Mouse (Mus musculus): Measurements from ENCODE around the gene Frmd4a. TPM values are rescaled to one million over a fixed set of nuclear protein-coding genes. Genes with fewer than 3 reads are reported as not detected.
"Not testable (repeated sequence)": the region's sequence is repeated elsewhere in the genome, so short reads cannot be mapped to it uniquely, and the experiment has no call there.

Gene Frmd4a
- total RNA-seq, 1 experiment = 9.3 TPM

DNA sequence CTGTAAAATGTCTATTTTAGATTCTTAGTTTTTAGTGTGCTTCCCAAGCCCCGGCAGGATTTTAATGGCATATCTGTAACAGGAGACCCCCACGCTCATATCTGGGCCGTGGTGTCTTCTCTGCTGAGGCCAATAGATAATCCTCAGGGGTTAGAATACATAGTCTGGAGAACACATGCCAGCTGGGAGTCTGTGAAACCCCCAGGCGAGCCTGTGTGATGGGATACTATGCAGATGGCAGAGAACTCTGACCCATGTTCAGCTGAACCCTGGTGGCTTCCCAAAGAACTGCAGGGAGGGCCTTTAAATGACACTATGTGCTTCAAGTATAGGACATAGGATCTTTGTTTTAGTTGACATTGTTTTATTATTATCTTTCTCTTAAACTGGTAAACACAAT lies 235.8 kb downstream of the Frmd4a start:
- H3K9ac ChIP-seq (ENCODE audit: insufficient read depth, low read depth, low read length, poor library complexity, severe bottlenecking) = no peak overlapping the region
- no peaks in the 10 kb centered on the region for H3K9me3 ChIP-seq (ENCODE audit: control insufficient read depth, insufficient read depth, low read depth, low read length)
- in situ Hi-C loops (cut with MboI; ENCODE audit: low sequenced_read_pairs in 2 of 2, unreplicated experiment in 2 of 2) = no loop called here
- no peak overlapping the region for H3K27ac ChIP-seq (ENCODE audit: insufficient read depth, low read depth, low read length, poor library complexity, severe bottlenecking)
- no peak overlapping the region for H3K4me3 ChIP-seq (ENCODE audit: insufficient read depth in 1 of 2, low read depth in 1 of 2, low read length in 2 of 2, poor library complexity in 1 of 2, severe bottlenecking in 1 of 2)
- H3K36me3 ChIP-seq (ENCODE audit: control insufficient read depth, insufficient read depth, low read length, poor library complexity, severe bottlenecking) = no peaks in the 10 kb centered on the region
- H3K4me1 ChIP-seq (ENCODE audit: control insufficient read depth in 2 of 2, insufficient read depth in 2 of 2, low read length in 2 of 2, poor library complexity in 1 of 2) = no peaks in the 10 kb centered on the region
- peak; percentile 12 for DNase-seq (ENCODE audit: low read depth, low spot score)
- TF ChIP-seq HCFC1 (IDR thresholded peaks at IDR 0.05; ENCODE audit: borderline replicate concordance, insufficient read depth, low read length) = no peak
- no peak for TF ChIP-seq MAFK (IDR thresholded peaks at IDR 0.05; ENCODE audit: insufficient read depth, low read depth, low read length)
- 0 out of 2 replicates have a peak, but pooled peaks have one; percentile 11 for TF ChIP-seq ZC3H11A (IDR thresholded peaks at IDR 0.05; ENCODE audit: borderline replicate concordance, low read depth, low read length)
- no peak for TF ChIP-seq ZNF384 (IDR thresholded peaks at IDR 0.05; ENCODE audit: low read depth, low read length)

- Histone ChIP-seq H3K9ac (ENCODE audit: insufficient read depth, low read depth, low read length, poor library complexity, severe bottlenecking) (no peak overlapping the region), H3K36me3 (ENCODE audit: control insufficient read depth, insufficient read depth, low read length, poor library complexity, severe bottlenecking) (no peaks in the 10 kb centered on the region), H3K4me3 (ENCODE audit: insufficient read depth in 1 of 2, low read depth in 1 of 2, low read length in 2 of 2, poor library complexity in 1 of 2, severe bottlenecking in 1 of 2) (no peak overlapping the region), H3K27ac (ENCODE audit: insufficient read depth, low read depth, low read length, poor library complexity, severe bottlenecking) (no peak overlapping the region), H3K9me3 (ENCODE audit: control insufficient read depth, insufficient read depth, low read depth, low read length) (no peaks in the 10 kb centered on the region), H3K4me1 (ENCODE audit: control insufficient read depth in 2 of 2, insufficient read depth in 2 of 2, low read length in 2 of 2, poor library complexity in 1 of 2) (no peaks in the 10 kb centered on the region)
- in situ Hi-C loops (cut with MboI; ENCODE audit: low sequenced_read_pairs in 2 of 2, unreplicated experiment in 2 of 2) = no loop called here
- no peak for DNase-seq (ENCODE audit: low read depth, low spot score)
- TF ChIP-seq CHD2 (IDR thresholded peaks at IDR 0.05; ENCODE audit: low read depth, low read length) = no peak
- no peak for TF ChIP-seq MAFK (IDR thresholded peaks at IDR 0.05; ENCODE audit: insufficient read depth, low read depth, low read length)
- TF ChIP-seq HCFC1 (IDR thresholded peaks at IDR 0.05; ENCODE audit: borderline replicate concordance, insufficient read depth, low read length) = no peak
- no peak for TF ChIP-seq ZNF384 (IDR thresholded peaks at IDR 0.05; ENCODE audit: low read depth, low read length)
- TF ChIP-seq ZC3H11A (IDR thresholded peaks at IDR 0.05; ENCODE audit: borderline replicate concordance, low read depth, low read length) = no peak
These were observed 236.6 kb downstream of the Frmd4a start for GRCm38 (mm10) chr2:4254083-4254482.

- Histone ChIP-seq H3K9me3 (ENCODE audit: control insufficient read depth, insufficient read depth, low read depth, low read length) (no peaks in the 10 kb centered on the region), H3K9ac (ENCODE audit: insufficient read depth, low read depth, low read length, poor library complexity, severe bottlenecking) (no peak overlapping the region), H3K36me3 (ENCODE audit: control insufficient read depth, insufficient read depth, low read length, poor library complexity, severe bottlenecking) (no peaks in the 10 kb centered on the region), H3K4me3 (ENCODE audit: insufficient read depth in 1 of 2, low read depth in 1 of 2, low read length in 2 of 2, poor library complexity in 1 of 2, severe bottlenecking in 1 of 2) (no peak overlapping the region), H3K27ac (ENCODE audit: insufficient read depth, low read depth, low read length, poor library complexity, severe bottlenecking) (no peak overlapping the region), H3K4me1 (ENCODE audit: control insufficient read depth in 2 of 2, insufficient read depth in 2 of 2, low read length in 2 of 2, poor library complexity in 1 of 2) (no peaks in the 10 kb centered on the region)
- in situ Hi-C loops (cut with MboI; ENCODE audit: low sequenced_read_pairs in 2 of 2, unreplicated experiment in 2 of 2) = no loop called here
- no peak for TF ChIP-seq MAFK (IDR thresholded peaks at IDR 0.05; ENCODE audit: insufficient read depth, low read depth, low read length)
- TF ChIP-seq ZNF384 (IDR thresholded peaks at IDR 0.05; ENCODE audit: low read depth, low read length) = no peak
- no peak for TF ChIP-seq ZC3H11A (IDR thresholded peaks at IDR 0.05; ENCODE audit: borderline replicate concordance, low read depth, low read length)
- no peak for TF ChIP-seq HCFC1 (IDR thresholded peaks at IDR 0.05; ENCODE audit: borderline replicate concordance, insufficient read depth, low read length)
- TF ChIP-seq CHD2 (IDR thresholded peaks at IDR 0.05; ENCODE audit: low read depth, low read length) = no peak
- DNase-seq (ENCODE audit: low read depth, low spot score) = no peak
These were observed 238.7 kb downstream of the Frmd4a start for GRCm38 (mm10) chr2:4256242-4256641.

GRCm38 (mm10) chr2:4257604-4258003 lies 240.1 kb downstream of the Frmd4a start:
- in situ Hi-C loops (cut with MboI; ENCODE audit: low sequenced_read_pairs in 2 of 2, unreplicated experiment in 2 of 2) = no loop called here
- no peak overlapping the region for H3K9ac ChIP-seq (ENCODE audit: insufficient read depth, low read depth, low read length, poor library complexity, severe bottlenecking)
- H3K27ac ChIP-seq (ENCODE audit: insufficient read depth, low read depth, low read length, poor library complexity, severe bottlenecking) = no peak overlapping the region
- H3K36me3 ChIP-seq (ENCODE audit: control insufficient read depth, insufficient read depth, low read length, poor library complexity, severe bottlenecking) = no peaks in the 10 kb centered on the region
- no peaks in the 10 kb centered on the region for H3K4me1 ChIP-seq (ENCODE audit: control insufficient read depth in 2 of 2, insufficient read depth in 2 of 2, low read length in 2 of 2, poor library complexity in 1 of 2)
- no peak overlapping the region for H3K4me3 ChIP-seq (ENCODE audit: insufficient read depth in 1 of 2, low read depth in 1 of 2, low read length in 2 of 2, poor library complexity in 1 of 2, severe bottlenecking in 1 of 2)
- no peaks in the 10 kb centered on the region for H3K9me3 ChIP-seq (ENCODE audit: control insufficient read depth, insufficient read depth, low read depth, low read length)
- DNase-seq (ENCODE audit: low read depth, low spot score) = no peak
- TF ChIP-seq ZNF384 (IDR thresholded peaks at IDR 0.05; ENCODE audit: low read depth, low read length) (no peak), ZC3H11A (IDR thresholded peaks at IDR 0.05; ENCODE audit: borderline replicate concordance, low read depth, low read length) (no peak), HCFC1 (IDR thresholded peaks at IDR 0.05; ENCODE audit: borderline replicate concordance, insufficient read depth, low read length) (no peak), CHD2 (IDR thresholded peaks at IDR 0.05; ENCODE audit: low read depth, low read length) (no peak), MAFK (IDR thresholded peaks at IDR 0.05; ENCODE audit: insufficient read depth, low read depth, low read length) (no peak)

- H3K9ac ChIP-seq (ENCODE audit: insufficient read depth, low read depth, low read length, poor library complexity, severe bottlenecking); H3K4me3 ChIP-seq (ENCODE audit: insufficient read depth in 1 of 2, low read depth in 1 of 2, low read length in 2 of 2, poor library complexity in 1 of 2, severe bottlenecking in 1 of 2); in situ Hi-C loops (cut with MboI; ENCODE audit: low sequenced_read_pairs in 2 of 2, unreplicated experiment in 2 of 2); DNase-seq (ENCODE audit: low read depth, low spot score); H3K9me3 ChIP-seq (ENCODE audit: control insufficient read depth, insufficient read depth, low read depth, low read length); H3K4me1 ChIP-seq (ENCODE audit: control insufficient read depth in 2 of 2, insufficient read depth in 2 of 2, low read length in 2 of 2, poor library complexity in 1 of 2); H3K27ac ChIP-seq (ENCODE audit: insufficient read depth, low read depth, low read length, poor library complexity, severe bottlenecking); H3K36me3 ChIP-seq (ENCODE audit: control insufficient read depth, insufficient read depth, low read length, poor library complexity, severe bottlenecking): not testable (repeated sequence)
These were observed 241.3 kb downstream of the Frmd4a start for GRCm38 (mm10) chr2:4258803-4259202.

Data from ES-E14 (cell line).